Mouse (Mus musculus): ENCODE measurements around the gene Emilin2. TPM values are rescaled to one million over a fixed set of nuclear protein-coding genes. Genes with fewer than 3 reads are reported as not detected.

Emilin2 gene
- total RNA-seq, 2 experiments from 2014 or later = 64.3 to 73.1 TPM

GRCm38 (mm10) chr17:71273901-71274300 is 37.9 kb downstream of the Emilin2 start:
- intact Hi-C loops (cut with DNase I) = loop anchor here (5.0 kb wide), 1 partner anchor 33 kb away; no protein-coding TSS in a partner anchor
- no peak for DNase-seq (ENCODE audit: low spot score)

- intact Hi-C loops (cut with DNase I) = loop anchor here (5.0 kb wide), 1 partner anchor 519 kb away; no protein-coding TSS in a partner anchor
- DNase-seq (ENCODE audit: low spot score) = no peak
These were observed 43.2 kb downstream of the Emilin2 start for GRCm38 (mm10) chr17:71268599-71268998.

- intact Hi-C loops (cut with DNase I) = loop anchor here (5.0 kb wide), 1 partner anchor 519 kb away; no protein-coding TSS in a partner anchor
- DNase-seq (ENCODE audit: low spot score) = no peak
These were observed 43.6 kb downstream of the Emilin2 start for GRCm38 (mm10) chr17:71268152-71268551.

GRCm38 (mm10) chr17:71267374-71267773 is 44.4 kb downstream of the Emilin2 start:
- DNase-seq (ENCODE audit: low spot score) = no peak
- intact Hi-C loops (cut with DNase I) = loop anchor here (5.0 kb wide), 1 partner anchor 520 kb away; no protein-coding TSS in a partner anchor

GRCm38 (mm10) chr17:71265336-71266051 is 46.3 kb downstream of the Emilin2 start:
- no peak for DNase-seq (ENCODE audit: low spot score)
- intact Hi-C loops (cut with DNase I) = loop anchor here (5.0 kb wide), 1 partner anchor 522 kb away; no protein-coding TSS in a partner anchor

- intact Hi-C loops (cut with DNase I) = loop anchor here (5.0 kb wide), 1 partner anchor 523 kb away; no protein-coding TSS in a partner anchor
- no peak for DNase-seq (ENCODE audit: low spot score)
These were observed 47.0 kb downstream of the Emilin2 start for GRCm38 (mm10) chr17:71264739-71265138.

GRCm38 (mm10) chr17:71263136-71263535 is 48.6 kb downstream of the Emilin2 start:
- intact Hi-C loops (cut with DNase I) = no loop called here
- DNase-seq (ENCODE audit: low spot score) = no peak

GRCm38 (mm10) chr17:71260658-71261057 is 51.1 kb downstream of the Emilin2 start:
- no peak for DNase-seq (ENCODE audit: low spot score)
- intact Hi-C loops (cut with DNase I) = no loop called here

GRCm38 (mm10) chr17:71259727-71260126 is 52.1 kb downstream of the Emilin2 start:
- no peak for DNase-seq (ENCODE audit: low spot score)

GRCm38 (mm10) chr17:71256806-71257536 is 54.8 kb downstream of the Emilin2 start:
- intact Hi-C loops (cut with DNase I) = no loop called here

More at GRCm38 (mm10) chr17:71259727-71260126, 52.1 kb downstream of the Emilin2 start:
- intact Hi-C loops (cut with DNase I) = no loop called here

GRCm38 (mm10) chr17:71256068-71256615 is 55.6 kb downstream of the Emilin2 start:
- no peak for DNase-seq (ENCODE audit: low spot score)
- intact Hi-C loops (cut with DNase I) = no loop called here

More at GRCm38 (mm10) chr17:71256806-71257536, 54.8 kb downstream of the Emilin2 start:
- no peak for DNase-seq (ENCODE audit: low spot score)

GRCm38 (mm10) chr17:71254736-71255135 is 57.0 kb downstream of the Emilin2 start:
- no peak for DNase-seq (ENCODE audit: low spot score)
- intact Hi-C loops (cut with DNase I) = loop anchor here (5.0 kb wide), 1 partner anchor 53 kb away; no protein-coding TSS in a partner anchor

- intact Hi-C loops (cut with DNase I) = loop anchor here (5.0 kb wide), 1 partner anchor 53 kb away; no protein-coding TSS in a partner anchor
- DNase-seq (ENCODE audit: low spot score) = no peak
These were observed 57.7 kb downstream of the Emilin2 start for GRCm38 (mm10) chr17:71254106-71254505.

GRCm38 (mm10) chr17:71253391-71253790 is 58.4 kb downstream of the Emilin2 start:
- DNase-seq (ENCODE audit: low spot score) = no peak
- intact Hi-C loops (cut with DNase I) = loop anchor here (5.0 kb wide), 1 partner anchor 54 kb away; no protein-coding TSS in a partner anchor

- intact Hi-C loops (cut with DNase I) = loop anchor here (5.0 kb wide), 1 partner anchor 55 kb away; no protein-coding TSS in a partner anchor
These were observed 59.7 kb downstream of the Emilin2 start for GRCm38 (mm10) chr17:71252101-71252500.

GRCm38 (mm10) chr17:71251601-71252001 is 60.2 kb downstream of the Emilin2 start:
- DNase-seq (ENCODE audit: low spot score) = no peak
- intact Hi-C loops (cut with DNase I) = loop anchor here (5.0 kb wide), 1 partner anchor 56 kb away; no protein-coding TSS in a partner anchor

More at GRCm38 (mm10) chr17:71252101-71252500, 59.7 kb downstream of the Emilin2 start:
- DNase-seq (ENCODE audit: low spot score) = no peak

GRCm38 (mm10) chr17:71250819-71251600 is 60.8 kb downstream of the Emilin2 start:
- intact Hi-C loops (cut with DNase I) = loop anchor here (5.0 kb wide), 1 partner anchor 56 kb away; no protein-coding TSS in a partner anchor
- DNase-seq (ENCODE audit: low spot score) = peak; percentile 26

GRCm38 (mm10) chr17:71250046-71250445 is 61.7 kb downstream of the Emilin2 start:
- no peak for DNase-seq (ENCODE audit: low spot score)
- intact Hi-C loops (cut with DNase I) = loop anchor here (5.0 kb wide), 1 partner anchor 57 kb away; no protein-coding TSS in a partner anchor

- DNase-seq (ENCODE audit: low spot score) = no peak
- intact Hi-C loops (cut with DNase I) = no loop called here
These were observed 62.8 kb downstream of the Emilin2 start for GRCm38 (mm10) chr17:71248963-71249362.

Measured in heart, postnatal 25 days (tissue).